Mouse (Mus musculus) left cerebral cortex, adult 2 months (tissue): ENCODE measurements around the gene Ubtd2. TPM values are rescaled to one million over a fixed set of nuclear protein-coding genes. Genes with fewer than 3 reads are reported as not detected.

Experiments
- DNase-seq, 2 experiments: peaks; one replicate each; pipeline ENCODE4 v3.0.0; 2021 to 2022; ENCODE audit warnings: low spot score in 2 of 2, mixed read lengths in 1 of 2; ENCODE audit errors: extremely low spot score in 1 of 2
- H3K27ac ChIP-seq: fragments of 200-600 bp; 2 replicates; pipeline ENCODE4 v1.8.1; 2022
- H3K4me3 ChIP-seq: fragments of 200-600 bp; 2 replicates; pipeline ENCODE4 v1.8.1; 2022
- CTCF ChIP-seq: fragments of 200-600 bp; IDR thresholded peaks from 2 replicates; pipeline ENCODE4 v1.8.1; 2022; ENCODE audit warnings: antibody characterized with exemption, mild to moderate bottlenecking, moderate library complexity
- intact Hi-C: fragments of 180-260 bp; cut with DNase I; formaldehyde crosslinking; loops from one replicate; pipeline ENCODE4 v1.15.1; 2025
- total RNA-seq, 2 experiments: library from RNA; stranded (reverse); gene quantifications; 2 replicates each; pipeline ENCODE4 v1.2.3; 2021

The Ubtd2 gene
- total RNA-seq, 2 experiments from 2014 or later: 53.9 to 57.3 TPM

DNA sequence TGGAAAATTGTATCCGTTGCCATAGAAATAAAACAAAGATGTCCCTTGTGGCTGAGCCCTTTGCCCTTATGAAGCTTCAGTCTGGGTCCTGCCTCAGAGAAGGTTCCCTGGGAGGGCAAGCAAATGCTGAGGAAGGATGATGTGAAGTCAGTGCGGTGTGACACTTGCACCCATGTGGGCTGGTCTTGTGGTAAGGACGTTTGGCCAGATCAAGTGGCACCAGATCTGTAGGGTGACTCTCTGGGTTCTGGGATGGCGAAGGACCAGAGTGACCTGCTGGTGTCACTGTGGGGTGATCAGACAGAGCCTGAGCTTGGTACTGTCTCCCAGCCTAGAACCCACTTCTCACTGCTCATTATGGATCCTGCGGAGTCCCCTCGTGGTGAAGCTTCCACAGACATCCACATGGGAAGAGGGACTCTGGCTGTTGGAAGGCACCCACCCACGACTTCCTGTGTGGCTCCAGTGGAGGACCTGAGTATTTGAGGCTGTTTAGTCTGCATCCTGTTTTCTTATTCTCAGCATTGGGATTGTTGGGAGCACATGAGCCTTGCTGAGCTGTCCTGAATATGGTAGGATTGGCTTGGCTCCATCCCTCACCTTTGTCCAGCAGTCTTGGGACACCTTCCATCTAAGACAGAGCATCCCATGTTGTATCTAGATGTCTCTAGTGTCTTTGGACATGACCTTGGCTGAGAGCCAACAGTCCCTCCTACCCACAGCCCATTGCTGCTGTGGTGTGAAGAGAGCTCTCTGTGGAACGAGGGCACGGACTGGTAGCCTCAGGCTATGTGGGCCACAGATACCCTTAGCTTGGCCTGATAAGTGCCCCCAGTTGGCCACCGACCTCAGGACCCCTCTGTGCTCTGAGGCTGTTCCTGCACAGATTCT lies 106.5 kb downstream of the Ubtd2 start:
- no peak for DNase-seq
- no peak for TF ChIP-seq CTCF
- intact Hi-C loops: no loop called here
- Histone ChIP-seq H3K4me3 (no peak overlapping the region), H3K27ac (no peak overlapping the region)

DNA sequence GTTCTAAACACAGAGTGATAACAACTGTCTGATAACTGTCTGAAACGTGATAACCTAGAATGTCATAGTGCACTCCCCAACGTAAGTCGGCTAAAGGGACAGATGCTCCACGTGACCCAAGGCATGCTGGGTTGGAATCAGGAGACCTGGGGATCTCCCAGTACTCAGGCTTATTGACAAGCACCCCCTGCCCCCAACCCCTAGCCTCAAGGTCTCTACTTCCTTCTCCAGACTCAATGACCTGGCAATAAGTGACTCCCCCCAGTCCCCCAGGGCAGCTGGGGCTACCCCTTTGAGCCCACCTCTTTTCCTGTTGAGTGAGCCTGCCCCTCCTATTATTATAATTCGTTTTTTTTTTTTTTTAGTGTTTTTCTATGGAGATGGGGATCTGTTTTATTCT lies 107.5 kb downstream of the Ubtd2 start:
- Histone ChIP-seq H3K4me3 (no peak overlapping the region), H3K27ac (no peak overlapping the region)
- TF ChIP-seq CTCF: no peak
- intact Hi-C loops: no loop called here
- DNase-seq: no peak

DNA sequence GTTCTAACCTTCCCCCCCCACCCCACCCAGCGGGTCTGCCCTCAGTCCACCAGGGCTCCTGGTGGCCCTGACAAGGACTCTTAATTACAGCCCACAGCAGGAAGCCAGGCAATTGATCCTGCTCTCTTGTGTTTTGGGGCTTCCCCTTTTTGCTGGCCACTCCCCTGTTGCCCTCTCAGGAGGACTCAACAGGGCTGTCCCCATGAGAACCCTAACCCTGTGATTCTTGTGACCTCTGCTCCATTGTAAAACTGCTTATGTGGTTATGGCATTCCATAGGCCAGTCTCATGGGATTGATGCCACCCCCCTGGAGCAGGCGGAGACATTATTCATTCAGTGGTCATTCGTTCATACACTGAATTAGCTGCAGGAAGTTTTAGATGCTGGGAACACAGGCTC lies 108.5 kb downstream of the Ubtd2 start:
- intact Hi-C loops: no loop called here
- DNase-seq: no peak
- Histone ChIP-seq H3K27ac (no peak overlapping the region), H3K4me3 (no peak overlapping the region)
- no peak for TF ChIP-seq CTCF

DNA sequence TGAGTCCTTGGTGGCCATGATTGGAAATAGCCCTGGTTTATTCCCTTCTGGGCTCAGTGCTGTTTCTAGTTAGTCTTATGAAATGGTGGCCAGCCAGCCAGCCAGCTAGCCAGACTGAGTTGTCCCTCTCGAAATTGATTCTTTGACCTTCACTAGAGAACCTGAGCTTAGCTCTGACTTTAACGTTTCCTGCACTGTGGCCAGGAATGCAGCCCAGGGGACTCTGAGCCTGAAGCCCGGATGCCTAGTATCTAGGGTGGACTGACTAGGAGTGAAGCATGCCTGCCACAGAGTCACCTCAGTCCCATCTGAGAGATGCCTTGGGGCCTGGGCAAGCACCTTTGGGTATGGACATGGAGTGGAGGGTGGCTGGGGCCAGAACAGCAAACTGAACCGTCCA lies 109.5 kb downstream of the Ubtd2 start:
- H3K4me3 ChIP-seq: no peak overlapping the region

DNA sequence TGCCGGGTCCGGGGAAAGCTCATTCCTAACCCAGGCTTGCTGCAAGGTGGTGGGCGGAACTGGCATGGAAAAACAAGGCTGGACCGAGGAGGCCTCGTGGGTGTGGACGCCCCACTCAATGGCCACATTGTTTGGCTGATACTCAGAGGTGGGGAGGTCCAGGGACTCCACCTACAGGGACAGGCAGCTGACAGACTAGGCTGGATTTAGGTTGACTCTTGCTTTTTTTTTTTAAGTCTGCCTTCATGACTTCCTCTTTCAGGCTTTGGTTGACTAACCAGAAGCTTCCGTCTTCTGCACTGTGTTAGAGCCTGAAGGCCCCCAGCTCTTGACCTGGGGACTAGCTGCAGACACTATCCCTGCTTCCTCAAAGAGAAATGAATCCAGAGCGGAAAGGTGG lies 109.9 kb downstream of the Ubtd2 start:
- Histone ChIP-seq H3K4me3 (no peak overlapping the region), H3K27ac (no peak overlapping the region)
- no peak for DNase-seq
- intact Hi-C loops: no loop called here
- no peak for TF ChIP-seq CTCF

More for the DNA sequence above, 109.5 kb downstream of the Ubtd2 start:
- intact Hi-C loops: no loop called here
- DNase-seq: no peak
- no peak for TF ChIP-seq CTCF
- no peak overlapping the region for H3K27ac ChIP-seq

DNA sequence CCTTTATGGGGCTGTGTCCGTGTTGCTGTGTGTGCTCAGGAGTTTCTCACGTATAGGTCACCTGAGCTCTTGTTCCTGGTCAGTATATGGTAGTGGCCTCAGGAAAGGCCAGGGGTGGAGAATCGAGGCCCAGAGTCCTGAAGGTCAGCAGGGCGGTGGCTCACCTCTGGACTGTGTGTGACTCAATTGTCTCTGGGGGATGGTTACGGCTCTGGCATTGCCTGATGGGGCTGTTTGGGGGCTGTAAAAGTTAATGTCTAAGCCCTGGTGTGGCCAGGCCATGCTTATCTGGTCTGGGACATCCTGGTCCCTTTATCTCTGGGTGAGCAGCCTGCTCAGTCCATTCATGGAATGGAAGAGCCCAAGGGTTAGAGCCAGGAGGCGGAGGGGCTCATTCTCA lies 111.0 kb downstream of the Ubtd2 start:
- no peak overlapping the region for H3K4me3 ChIP-seq
- intact Hi-C loops: no loop called here
- DNase-seq: no peak
- no peak overlapping the region for H3K27ac ChIP-seq
- TF ChIP-seq CTCF: no peak

Other genes with a start within 250 kb of the Ubtd2 start
- gene Snrnp25, start 250.0 kb upstream of the Ubtd2 start, total RNA-seq: 10 to 100 TPM; 19.2 to 24.6 TPM
- gene Rhbdf1, start 233.1 kb upstream of the Ubtd2 start, total RNA-seq: 10 to 100 TPM; 13.9 to 14.4 TPM
- 10 to 100 TPM; 17.5 to 19.1 TPM for gene Mpg, start 228.9 kb upstream of the Ubtd2 start, total RNA-seq
- gene Nprl3, start 187.7 kb upstream of the Ubtd2 start, total RNA-seq: 10 to 100 TPM; 45.2 to 52.2 TPM
- not detected for gene Hba-x, start 179.0 kb upstream of the Ubtd2 start, total RNA-seq
- 100 to 1,000 TPM; 247 to 343 TPM for gene Hba-a1, start 171.9 kb upstream of the Ubtd2 start, total RNA-seq
- gene Hbq1b, start 168.4 kb upstream of the Ubtd2 start, total RNA-seq: not detected
- 100 to 1,000 TPM; 271 to 300 TPM for gene Hba-a2, start 158.9 kb upstream of the Ubtd2 start, total RNA-seq
- 1 to 10 TPM; 1.7 TPM for gene Hbq1a, start 155.3 kb upstream of the Ubtd2 start, total RNA-seq
- gene Sh3pxd2b, start 107.5 kb upstream of the Ubtd2 start, total RNA-seq: 10 to 100 TPM; 11.4 to 16.4 TPM
- 1 to 10 TPM in 1 of 2 experiments, under 1 TPM in 1; 0.75 to 1.4 TPM for gene Efcab9, start 76.7 kb downstream of the Ubtd2 start, total RNA-seq
- 1 to 10 TPM; 6.7 to 8.7 TPM for gene Stk10, start 77.9 kb downstream of the Ubtd2 start, total RNA-seq
- gene Fbxw11, start 187.4 kb downstream of the Ubtd2 start, total RNA-seq: 100 to 1,000 TPM; 122 to 125 TPM